Mouse (Mus musculus) liver, embryonic 15.5 days (tissue): Measurements from ENCODE around the gene Zfand6. TPM values are rescaled to one million over a fixed set of nuclear protein-coding genes. Genes with fewer than 3 reads are reported as not detected.

ENCODE experiments used
- ATAC-seq: fragments of 200-750 bp; cut with Nextera tagmentation; 2 replicates; pipeline ENCODE4 v1.8.0; 2017; ENCODE audit warnings: moderate number of reproducible peaks, mild to moderate bottlenecking, moderate library complexity; ENCODE audit not compliant: insufficient read depth
- H3K27ac ChIP-seq: fragments of 300-500 bp; sonication (generic); replicated peaks from 2 replicates; pipeline ENCODE4 v1.5.1; 2015; ENCODE audit warnings: mild to moderate bottlenecking, inconsistent platforms
- H3K27me3 ChIP-seq: fragments of 300-500 bp; sonication (generic); 2 replicates; pipeline ENCODE4 v1.6.1; 2015; ENCODE audit warnings: mild to moderate bottlenecking, inconsistent platforms
- H3K36me3 ChIP-seq: fragments of 300-500 bp; sonication (generic); replicated peaks from 2 replicates; pipeline ENCODE4 v1.6.1; 2015; ENCODE audit warnings: moderate library complexity, mild to moderate bottlenecking, inconsistent platforms
- H3K4me1 ChIP-seq: fragments of 300-500 bp; sonication (generic); replicated peaks from 2 replicates; pipeline ENCODE4 v1.6.1; 2015; ENCODE audit warnings: inconsistent platforms
- H3K4me2 ChIP-seq: fragments of 300-500 bp; sonication (generic); 2 replicates; pipeline ENCODE4 v1.6.1; 2015; ENCODE audit warnings: moderate library complexity, mild to moderate bottlenecking, inconsistent platforms
- H3K4me3 ChIP-seq: fragments of 300-500 bp; sonication (generic); replicated peaks from 2 replicates; pipeline ENCODE4 v1.5.1; 2015; ENCODE audit warnings: mild to moderate bottlenecking, inconsistent platforms
- H3K9ac ChIP-seq: fragments of 300-500 bp; sonication (generic); 2 replicates; pipeline ENCODE4 v1.6.1; 2015; ENCODE audit warnings: moderate library complexity, mild to moderate bottlenecking, inconsistent platforms
- H3K9me3 ChIP-seq: fragments of 300-500 bp; sonication (generic); replicated peaks from 2 replicates; pipeline ENCODE4 v1.6.1; 2016; ENCODE audit warnings: inconsistent platforms
- WGBS: fragments of 180-500 bp; shearing (Covaris S2); methylation state at CpG from one replicate; pipeline ENCODE4 v1.1.7; 2015; ENCODE audit warnings: mixed read lengths; ENCODE audit not compliant: insufficient replicate concordance; 5-methylcytosine and 5-hydroxymethylcytosine counted together
- polyA plus RNA-seq: library from polyadenylated mRNA; unstranded; fragments of >200 nt; fragmentation: Nextera tagmentation; extraction: Ambion mirVana; gene quantifications from 2 replicates; pipeline ENCODE4 v1.2.1, GENCODE M21; 2015

The Zfand6 gene
- polyA plus RNA-seq, 1 experiment from 2014 or later = 145 TPM

- Histone ChIP-seq H3K4me3 (peak overlapping the region; percentile 88; the same call in 1 of the 2 replicates), H3K4me1 (peaks cover 75% of the 10 kb centered on the region), H3K27ac (peak overlapping the region; percentile 98), H3K4me2 (peak overlapping the region; percentile 71), H3K27me3 (no peaks in the 10 kb centered on the region), H3K9me3 (no peaks in the 10 kb centered on the region), H3K9ac (0 out of 2 replicates have a peak overlapping the region, but pooled peaks have one; percentile 12), H3K36me3 (no peaks in the 10 kb centered on the region)
- no peak for ATAC-seq
- 43% methylated on average over 2 of the region's 2 CpGs for WGBS
Observed at GRCm38 (mm10) chr7:84686380-84686779, 3.4 kb downstream of the Zfand6 start.

- Histone ChIP-seq H3K27me3 (no peaks in the 10 kb centered on the region), H3K4me3 (no peak overlapping the region), H3K36me3 (no peaks in the 10 kb centered on the region), H3K4me2 (no peak overlapping the region), H3K9ac (no peak overlapping the region), H3K27ac (0 out of 2 replicates have a peak overlapping the region, but pooled peaks have one; percentile 6), H3K4me1 (peaks cover 75% of the 10 kb centered on the region), H3K9me3 (no peaks in the 10 kb centered on the region)
- 73% methylated on average over 1 of the region's 1 CpGs for WGBS
- ATAC-seq = no peak
Observed at GRCm38 (mm10) chr7:84684675-84685074, 5.1 kb downstream of the Zfand6 start.

GRCm38 (mm10) chr7:84681558-84681957 is 8.2 kb downstream of the Zfand6 start:
- WGBS = 75% methylated on average over 1 of the region's 1 CpGs
- Histone ChIP-seq H3K9ac (no peak overlapping the region), H3K27ac (peak overlapping the region; percentile 10; the same call in 1 of the 2 replicates)

GRCm38 (mm10) chr7:84680931-84681330 is 8.8 kb downstream of the Zfand6 start:
- Histone ChIP-seq H3K4me1 (peaks cover 57% of the 10 kb centered on the region), H3K27ac (no peak overlapping the region), H3K9ac (no peak overlapping the region), H3K4me3 (no peak overlapping the region), H3K36me3 (no peaks in the 10 kb centered on the region), H3K9me3 (no peaks in the 10 kb centered on the region), H3K4me2 (no peak overlapping the region), H3K27me3 (no peaks in the 10 kb centered on the region)
- ATAC-seq = no peak

More at GRCm38 (mm10) chr7:84681558-84681957, 8.2 kb downstream of the Zfand6 start:
- Histone ChIP-seq H3K4me3 (no peak overlapping the region), H3K4me1 (peaks cover 62% of the 10 kb centered on the region), H3K9me3 (no peaks in the 10 kb centered on the region), H3K27me3 (no peaks in the 10 kb centered on the region), H3K36me3 (no peaks in the 10 kb centered on the region), H3K4me2 (no peak overlapping the region)
- ATAC-seq = no peak

GRCm38 (mm10) chr7:84680092-84680491 is 9.7 kb downstream of the Zfand6 start:
- peak overlapping the region; percentile 0; the same call in 1 of the 2 replicates for H3K9ac ChIP-seq
- H3K27ac ChIP-seq = peak overlapping the region; percentile 71
- ATAC-seq = no peak
- no peaks in the 10 kb centered on the region for H3K9me3 ChIP-seq
- H3K4me2 ChIP-seq = peak overlapping the region; percentile 62
- no peaks in the 10 kb centered on the region for H3K36me3 ChIP-seq
- peaks cover 57% of the 10 kb centered on the region for H3K4me1 ChIP-seq
- peak overlapping the region; percentile 53 for H3K4me3 ChIP-seq
- H3K27me3 ChIP-seq = no peaks in the 10 kb centered on the region
- 62% methylated on average over 2 of the region's 2 CpGs for WGBS

GRCm38 (mm10) chr7:84679264-84679663 is 10.5 kb downstream of the Zfand6 start:
- no peak overlapping the region for H3K9ac ChIP-seq
- H3K4me1 ChIP-seq = peaks cover 54% of the 10 kb centered on the region
- H3K9me3 ChIP-seq = no peaks in the 10 kb centered on the region
- no peak overlapping the region for H3K27ac ChIP-seq
- ATAC-seq = peak; percentile 93
- no peaks in the 10 kb centered on the region for H3K36me3 ChIP-seq
- under 1% methylated on average over 4 of the region's 4 CpGs for WGBS
- H3K4me2 ChIP-seq = peak overlapping the region; percentile 62
- H3K27me3 ChIP-seq = no peaks in the 10 kb centered on the region
- H3K4me3 ChIP-seq = peak overlapping the region; percentile 53

- WGBS = 87% methylated on average over 1 of the region's 1 CpGs
- Histone ChIP-seq H3K36me3 (no peaks in the 10 kb centered on the region), H3K27me3 (no peaks in the 10 kb centered on the region), H3K9me3 (no peaks in the 10 kb centered on the region), H3K4me1 (peaks cover 36% of the 10 kb centered on the region), H3K4me3 (no peak overlapping the region), H3K4me2 (no peak overlapping the region), H3K27ac (no peak overlapping the region), H3K9ac (no peak overlapping the region)
- ATAC-seq = no peak
Observed at GRCm38 (mm10) chr7:84673103-84673502, 16.7 kb downstream of the Zfand6 start.

- 81% methylated on average over 1 of the region's 1 CpGs for WGBS
- Histone ChIP-seq H3K4me2 (no peak overlapping the region), H3K27ac (no peak overlapping the region)
Observed at GRCm38 (mm10) chr7:84669554-84670152, 20.1 kb downstream of the Zfand6 start.

GRCm38 (mm10) chr7:84667946-84668345 is 21.8 kb downstream of the Zfand6 start:
- no peak overlapping the region for H3K4me2 ChIP-seq
- ATAC-seq = no peak
- 87% methylated on average over 5 of the region's 5 CpGs for WGBS
- H3K9me3 ChIP-seq = no peaks in the 10 kb centered on the region
- no peaks in the 10 kb centered on the region for H3K36me3 ChIP-seq
- no peak overlapping the region for H3K9ac ChIP-seq
- H3K4me1 ChIP-seq = peaks cover 38% of the 10 kb centered on the region
- no peak overlapping the region for H3K27ac ChIP-seq
- no peaks in the 10 kb centered on the region for H3K27me3 ChIP-seq
- no peak overlapping the region for H3K4me3 ChIP-seq

More at GRCm38 (mm10) chr7:84669554-84670152, 20.1 kb downstream of the Zfand6 start:
- Histone ChIP-seq H3K4me1 (peaks cover 36% of the 10 kb centered on the region), H3K9ac (no peak overlapping the region), H3K36me3 (no peaks in the 10 kb centered on the region), H3K27me3 (no peaks in the 10 kb centered on the region), H3K4me3 (no peak overlapping the region), H3K9me3 (no peaks in the 10 kb centered on the region)
- ATAC-seq = no peak

- Histone ChIP-seq H3K36me3 (peaks cover 5% of the 10 kb centered on the region), H3K4me1 (peaks cover 80% of the 10 kb centered on the region), H3K4me2 (peak overlapping the region; percentile 34; the same call in 1 of the 2 replicates), H3K27ac (peak overlapping the region; percentile 67), H3K27me3 (no peaks in the 10 kb centered on the region), H3K4me3 (no peak overlapping the region), H3K9ac (no peak overlapping the region), H3K9me3 (no peaks in the 10 kb centered on the region)
- WGBS = 55% methylated on average over 2 of the region's 2 CpGs
- no peak for ATAC-seq
Observed at GRCm38 (mm10) chr7:84652740-84653139, 37.0 kb downstream of the Zfand6 start.

- WGBS = 35% methylated on average over 2 of the region's 2 CpGs
Observed at GRCm38 (mm10) chr7:84651987-84652321, 37.8 kb downstream of the Zfand6 start.

More at GRCm38 (mm10) chr7:84651987-84652321, 37.8 kb downstream of the Zfand6 start:
- peaks cover 75% of the 10 kb centered on the region for H3K4me1 ChIP-seq
- ATAC-seq = peak; percentile 1; the same call in 1 of the 2 replicates
- H3K27ac ChIP-seq = peak overlapping the region; percentile 95
- peaks cover 5% of the 10 kb centered on the region for H3K36me3 ChIP-seq
- H3K4me3 ChIP-seq = peak overlapping the region; percentile 24
- H3K9me3 ChIP-seq = no peaks in the 10 kb centered on the region
- H3K9ac ChIP-seq = peak overlapping the region; percentile 47
- H3K4me2 ChIP-seq = peak overlapping the region; percentile 61
- H3K27me3 ChIP-seq = no peaks in the 10 kb centered on the region
